Mouse (Mus musculus) right cerebral cortex, adult 2 months (tissue): ENCODE data around the gene Gprin3.
"Not testable (repeated sequence)": the region's sequence is repeated elsewhere in the genome, so short reads cannot be mapped to it uniquely, and the experiment has no call there.

Source experiments
- DNase-seq, 2 experiments: peaks; one replicate each; pipeline ENCODE4 v3.0.0; 2021 to 2022; ENCODE audit warnings: low spot score in 2 of 2

The Gprin3 gene

DNA sequence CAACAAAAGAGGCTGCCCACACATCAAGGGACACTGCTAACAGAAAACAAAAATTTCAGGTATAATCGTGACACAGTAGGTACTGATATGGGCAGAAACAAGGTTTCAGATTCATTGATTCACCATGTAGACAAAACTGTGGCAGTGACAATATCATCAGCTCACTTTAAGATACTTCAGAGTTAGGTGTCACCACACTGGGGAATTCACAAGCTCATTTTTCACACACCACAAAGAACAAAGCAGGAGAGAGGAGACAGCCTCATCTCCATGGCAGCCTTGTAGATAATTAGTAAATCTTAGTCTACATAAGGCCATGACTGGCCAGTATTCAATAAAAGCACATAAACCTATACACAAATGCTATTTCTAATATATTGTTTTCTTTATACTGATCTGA is 77.4 kb downstream of the Gprin3 start:
- DNase-seq = no peak

GRCm38 (mm10) chr6:59341146-59341545 is 84.9 kb downstream of the Gprin3 start:
- DNase-seq = no peak

DNA sequence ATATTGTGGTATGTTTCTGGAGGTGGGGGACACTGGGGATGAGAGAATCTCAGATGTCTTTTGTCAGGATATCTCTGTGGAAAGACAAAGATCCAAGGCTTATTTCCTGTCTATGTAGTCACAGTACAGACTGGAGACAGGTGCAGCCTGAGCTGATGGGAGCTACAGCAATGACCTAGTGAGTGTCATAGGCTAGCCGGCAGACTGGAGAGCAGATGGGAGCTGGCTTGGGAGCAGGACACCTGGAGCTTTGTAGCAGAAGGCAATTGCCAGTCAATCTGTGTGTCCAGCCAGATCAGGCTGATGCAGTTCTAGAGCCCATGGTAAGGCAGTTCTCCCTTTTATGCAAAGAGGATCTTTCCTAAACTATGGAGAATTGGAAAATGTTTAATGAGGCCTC is 97.8 kb downstream of the Gprin3 start:
- no peak for DNase-seq

DNA sequence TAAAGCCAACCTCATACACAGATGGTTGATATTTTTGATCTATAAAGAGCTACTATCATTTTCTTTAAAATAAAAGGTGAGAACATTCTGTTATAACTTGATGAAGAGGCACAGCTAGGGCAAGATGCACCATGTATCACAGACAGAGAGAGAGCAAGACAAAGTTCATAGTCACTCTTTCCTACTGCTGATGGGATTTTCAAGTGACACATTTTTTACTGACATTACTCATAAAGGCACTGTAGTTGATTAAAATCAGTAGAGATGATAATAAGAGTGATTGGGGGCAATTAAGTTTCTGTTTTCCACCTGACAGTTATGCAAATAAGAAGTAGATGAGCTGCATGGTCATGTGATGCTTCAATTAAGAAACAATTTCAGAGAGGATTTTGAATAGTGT is 110.2 kb downstream of the Gprin3 start:
- no peak for DNase-seq

DNA sequence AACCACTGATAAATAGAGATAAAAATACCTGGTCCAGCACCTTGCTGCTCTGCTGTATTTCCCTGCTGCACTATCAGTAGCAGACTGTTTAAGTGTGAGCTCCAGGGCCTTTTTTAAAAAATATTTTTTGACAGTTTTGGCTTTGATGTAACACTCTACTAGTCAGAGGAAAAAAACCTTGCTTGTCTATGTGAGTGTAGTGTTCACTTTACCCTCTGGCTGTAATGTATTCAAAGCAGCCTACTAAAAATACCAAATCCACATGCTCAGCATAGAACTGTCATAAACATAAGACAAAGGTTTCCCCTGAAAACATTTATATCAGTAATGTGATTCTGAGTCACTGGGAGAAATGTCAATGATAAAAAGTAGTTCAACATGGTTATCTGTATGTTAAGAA is 111.0 kb downstream of the Gprin3 start:
- no peak for DNase-seq

DNA sequence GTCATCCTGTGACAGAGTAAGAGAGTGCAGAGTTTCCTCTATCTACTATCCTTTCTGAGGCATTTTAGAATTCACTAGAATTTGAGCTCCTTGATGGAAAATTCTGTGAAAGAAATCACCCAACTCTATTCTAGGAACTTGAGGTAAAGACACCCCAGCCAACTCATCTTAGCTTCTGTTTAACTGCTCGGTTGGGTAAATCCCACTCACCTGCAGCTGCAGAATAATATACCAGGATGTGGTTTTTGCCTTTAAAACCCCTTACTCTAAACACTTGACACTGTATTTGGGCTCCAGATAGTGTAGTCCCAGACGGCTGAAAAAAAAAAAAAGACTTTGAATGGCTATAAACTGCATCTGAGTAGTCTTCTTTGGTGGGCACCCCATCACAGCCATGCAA is 112.9 kb downstream of the Gprin3 start:
- no peak for DNase-seq

DNA sequence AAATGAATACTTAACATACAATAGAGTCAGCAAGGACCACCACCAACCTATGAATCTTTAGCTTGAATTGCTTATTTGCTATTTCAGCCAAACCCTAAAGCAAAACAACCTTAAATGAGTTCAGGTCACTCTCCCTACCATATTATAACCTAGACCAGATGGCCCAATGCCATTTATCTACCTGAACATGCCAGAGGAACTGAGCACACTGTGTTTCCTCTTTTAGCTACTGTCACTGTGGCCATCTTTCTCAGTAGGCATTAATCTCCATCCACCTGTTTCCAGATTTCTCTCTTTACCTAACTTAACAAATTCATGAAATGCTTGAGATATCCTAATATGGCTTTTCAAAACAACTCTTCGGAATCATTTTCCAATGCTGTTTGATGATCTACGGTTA is 114.9 kb downstream of the Gprin3 start:
- no peak for DNase-seq

GRCm38 (mm10) chr6:59304235-59304942 is 121.7 kb downstream of the Gprin3 start:
- not testable (repeated sequence) for DNase-seq

GRCm38 (mm10) chr6:59303031-59303430 is 123.1 kb downstream of the Gprin3 start:
- no peak for DNase-seq
